Mouse (Mus musculus) olfactory bulb, adult 2 months (tissue): Measurements from ENCODE around the gene Paqr4. TPM values are rescaled to one million over a fixed set of nuclear protein-coding genes. Genes with fewer than 3 reads are reported as not detected.

Experiments used
- H3K27ac ChIP-seq: fragments of 200-500 bp; 2 replicates; pipeline ENCODE4 v1.5.1; 2012; ENCODE audit warnings: low read depth, low read length; ENCODE audit not compliant: insufficient read depth
- H3K4me1 ChIP-seq: fragments of 200-500 bp; 2 replicates; pipeline ENCODE4 v1.6.1; 2012; ENCODE audit warnings: low read length; ENCODE audit not compliant: control insufficient read depth, insufficient read depth
- H3K4me3 ChIP-seq: fragments of 200-500 bp; 2 replicates; pipeline ENCODE4 v1.5.1; 2012; ENCODE audit warnings: mild to moderate bottlenecking, low read depth, low read length, moderate library complexity; ENCODE audit not compliant: insufficient read depth
- CTCF ChIP-seq: fragments of 200-500 bp; IDR thresholded peaks from 2 replicates; pipeline ENCODE4 v1.5.1; 2012; ENCODE audit warnings: low read depth, mild to moderate bottlenecking, low read length, moderate library complexity; ENCODE audit not compliant: insufficient read depth
- POLR2A ChIP-seq: fragments of 200-500 bp; IDR thresholded peaks from 2 replicates; pipeline ENCODE4 v1.6.1; 2012; ENCODE audit warnings: mild to moderate bottlenecking, low read depth, low read length, moderate library complexity; ENCODE audit not compliant: insufficient read depth
- whole genome bisulfite sequencing: fragments of 180-500 bp; shearing (Covaris S2); methylation state at CpG from one replicate; pipeline ENCODE4 v1.1.7; 2018; 5-methylcytosine and 5-hydroxymethylcytosine counted together
- polyA plus RNA-seq: library from polyadenylated mRNA; stranded (reverse); fragments of >200 nt; gene quantifications from 2 replicates; pipeline ENCODE4 v1.2.4, GENCODE M21; 2012; ENCODE audit warnings: low replicate concordance; ENCODE audit not compliant: missing spikeins, insufficient read depth, insufficient read length

Paqr4 gene
- polyA plus RNA-seq, 1 experiment = not detected

DNA sequence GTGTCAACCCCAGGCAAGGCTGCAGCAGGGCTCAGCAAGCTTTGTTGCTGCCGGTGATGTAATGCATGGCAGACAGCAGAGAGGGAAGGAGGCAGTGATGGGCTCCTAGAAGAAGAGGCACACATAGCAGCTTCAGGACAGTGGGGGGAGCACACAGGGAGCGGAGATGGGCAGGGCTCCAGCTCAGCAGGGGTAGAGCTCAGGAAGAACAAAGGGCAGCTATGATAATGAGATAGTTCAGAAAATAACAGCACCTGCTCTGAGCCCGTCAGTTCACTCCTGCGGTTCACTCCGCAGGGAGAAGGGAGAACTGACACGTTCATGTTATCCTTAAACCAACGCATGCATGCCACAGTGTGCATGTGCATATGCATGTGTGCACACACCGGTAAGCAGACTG is 18.1 kb upstream of the Paqr4 start:
- Histone ChIP-seq H3K27ac (no peak overlapping the region), H3K4me3 (no peak overlapping the region), H3K4me1 (peaks cover 3% of the 10 kb centered on the region; the same call in 1 of the 2 replicates)
- TF ChIP-seq POLR2A = no peak
- no peak for TF ChIP-seq CTCF
- 65% methylated on average over 8 of the region's 8 CpGs for WGBS

DNA sequence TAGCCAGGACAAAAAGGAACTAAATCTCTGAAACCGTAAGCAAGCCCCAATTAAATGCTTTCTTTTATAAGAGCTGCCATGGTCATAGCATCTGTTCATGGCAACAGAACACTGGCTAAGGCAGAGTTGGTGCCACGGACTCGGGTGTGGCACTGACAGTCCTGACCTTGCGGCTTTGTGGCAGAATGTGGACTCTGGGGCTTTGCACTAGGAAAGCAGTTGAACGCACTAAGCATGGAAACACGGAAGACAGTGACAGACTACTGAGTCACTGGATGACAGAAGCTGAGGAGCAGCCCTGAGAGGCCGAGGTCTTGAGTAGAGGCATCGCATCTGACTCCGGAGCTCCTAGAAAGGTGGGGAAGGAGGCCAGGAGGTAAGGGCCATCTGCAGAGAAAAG is 16.9 kb upstream of the Paqr4 start:
- Histone ChIP-seq H3K4me3 (no peak overlapping the region), H3K4me1 (no peaks in the 10 kb centered on the region), H3K27ac (no peak overlapping the region)
- 91% methylated on average over 9 of the region's 9 CpGs for WGBS
- TF ChIP-seq CTCF = no peak
- TF ChIP-seq POLR2A = no peak

DNA sequence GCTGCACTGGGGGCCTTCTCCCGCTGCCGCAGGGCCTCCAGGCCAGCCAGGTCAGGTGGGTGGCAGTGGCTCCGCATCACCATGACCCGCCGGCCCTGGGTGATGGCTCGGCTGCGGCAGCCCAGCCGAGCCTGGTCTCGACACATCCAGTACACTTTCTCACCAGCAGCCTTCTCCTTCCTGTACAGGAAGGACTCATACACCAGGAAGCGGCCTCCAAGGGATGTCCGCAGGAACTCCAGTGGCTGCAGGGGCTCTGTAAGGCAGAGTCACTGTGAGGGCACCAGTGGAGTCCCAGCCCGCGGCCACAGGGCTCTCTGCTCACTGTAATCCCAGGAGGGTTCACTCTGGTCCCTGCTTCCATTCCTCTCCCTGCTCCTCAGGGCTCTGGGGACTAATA is 15.0 kb upstream of the Paqr4 start:
- 93% methylated on average over 13 of the region's 13 CpGs for WGBS
- no peak overlapping the region for H3K27ac ChIP-seq
- no peak overlapping the region for H3K4me3 ChIP-seq
- no peak for TF ChIP-seq CTCF
- no peak for TF ChIP-seq POLR2A
- no peaks in the 10 kb centered on the region for H3K4me1 ChIP-seq

DNA sequence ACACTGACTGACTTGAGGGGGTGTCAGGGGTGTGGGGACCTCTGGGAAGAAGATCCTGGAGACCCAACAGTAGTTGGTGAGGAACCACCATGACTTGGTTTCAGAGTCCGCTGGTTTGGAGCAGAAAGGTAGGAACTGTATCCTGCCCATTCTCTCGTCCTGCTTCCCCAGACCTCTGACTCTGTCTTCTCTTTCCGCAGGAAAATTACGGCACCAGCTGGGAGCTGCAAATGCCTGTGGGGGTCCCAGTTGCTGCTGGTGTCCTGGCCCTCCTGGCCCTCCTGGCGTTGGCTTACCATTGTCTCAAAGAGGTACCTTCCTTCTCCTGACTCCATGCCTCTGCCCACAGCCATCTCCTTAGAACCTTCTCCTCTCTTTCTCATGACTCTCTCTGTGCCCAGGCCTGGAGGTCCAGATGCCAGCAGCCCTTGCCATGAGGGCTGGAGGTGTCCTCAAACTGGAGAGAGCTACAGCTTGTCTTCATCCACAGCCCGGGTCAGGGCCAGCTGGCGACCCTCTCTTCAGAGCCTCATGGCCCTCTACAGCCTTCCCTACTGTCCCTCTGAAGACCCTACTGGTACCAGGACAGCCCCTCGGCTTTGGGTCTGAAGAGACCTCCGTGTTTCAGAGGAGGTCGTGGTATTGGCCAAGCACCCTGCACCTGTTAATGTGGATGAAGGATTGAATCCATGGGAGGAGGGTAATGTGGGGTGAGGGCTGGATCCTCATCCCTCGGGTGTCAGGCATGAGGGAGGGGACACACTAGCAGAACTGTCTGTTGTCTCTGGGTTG is 8.9 kb upstream of the Paqr4 start:
- 81% methylated on average over 11 of the region's 11 CpGs for WGBS
- TF ChIP-seq CTCF = no peak
- TF ChIP-seq POLR2A = no peak
- Histone ChIP-seq H3K4me1 (peaks cover 19% of the 10 kb centered on the region), H3K4me3 (no peak overlapping the region), H3K27ac (no peak overlapping the region)

DNA sequence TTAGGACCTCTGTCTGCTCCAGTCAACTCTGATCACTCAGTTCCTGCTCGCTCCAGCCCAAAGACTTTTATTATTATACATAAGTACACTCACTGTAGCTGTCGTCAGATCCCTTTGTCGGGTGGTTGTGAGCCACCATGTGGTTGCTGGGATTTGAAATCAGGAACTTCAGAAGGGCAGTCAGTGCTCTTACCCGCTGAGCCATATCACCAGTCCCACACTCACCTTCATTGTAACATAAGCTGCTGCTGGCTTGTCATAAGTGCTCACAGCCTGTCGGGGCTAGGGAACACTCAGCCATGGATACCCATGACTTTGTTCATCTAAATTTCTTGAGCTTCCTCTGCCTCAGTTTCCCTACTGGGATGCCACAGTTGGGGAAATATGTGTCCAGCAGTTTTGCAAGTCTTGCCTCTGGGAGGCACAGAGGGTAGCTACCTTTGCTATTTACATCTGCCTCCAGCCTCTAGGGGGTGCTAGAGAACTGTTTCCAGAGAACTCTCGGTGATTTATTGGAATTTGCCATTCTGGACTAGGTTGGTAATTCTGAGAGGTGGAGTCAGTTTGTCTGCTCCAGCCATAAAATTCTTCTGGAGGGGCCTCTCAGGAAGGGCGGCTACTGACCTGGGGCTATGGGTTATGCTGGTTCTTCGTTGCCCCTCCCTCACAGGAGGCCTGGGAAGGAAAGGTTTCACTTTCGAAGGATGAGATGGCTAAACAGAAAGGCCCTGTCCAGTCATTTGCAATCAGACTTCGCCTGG is 8.1 kb upstream of the Paqr4 start:
- H3K4me3 ChIP-seq = no peak overlapping the region

DNA sequence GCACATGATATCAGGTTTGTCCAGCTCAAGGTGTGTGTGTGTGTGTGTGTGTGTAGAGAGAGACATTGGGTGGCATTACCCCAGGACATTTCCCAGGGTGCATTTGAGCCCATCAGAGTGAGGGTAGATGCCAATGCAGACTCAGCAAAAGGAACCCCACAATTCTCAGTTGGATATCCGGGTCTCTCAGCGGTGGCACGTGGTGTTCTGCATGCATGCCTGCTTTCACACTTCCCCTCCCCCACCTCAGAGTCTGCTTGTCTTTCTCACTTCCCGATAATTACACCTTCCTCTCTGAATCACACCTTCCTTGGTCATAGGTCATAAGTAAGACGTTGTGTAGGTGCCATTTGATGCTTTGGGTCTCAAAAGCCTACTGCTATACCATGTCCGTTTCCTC is 7.4 kb upstream of the Paqr4 start:
- TF ChIP-seq POLR2A (no peak), CTCF (no peak)
- H3K4me3 ChIP-seq = no peak overlapping the region

More for the DNA sequence above, 8.1 kb upstream of the Paqr4 start:
- Histone ChIP-seq H3K27ac (no peak overlapping the region), H3K4me1 (peaks cover 19% of the 10 kb centered on the region)
- WGBS = 39% methylated on average over 10 of the region's 10 CpGs
- TF ChIP-seq CTCF (no peak), POLR2A (no peak)

DNA sequence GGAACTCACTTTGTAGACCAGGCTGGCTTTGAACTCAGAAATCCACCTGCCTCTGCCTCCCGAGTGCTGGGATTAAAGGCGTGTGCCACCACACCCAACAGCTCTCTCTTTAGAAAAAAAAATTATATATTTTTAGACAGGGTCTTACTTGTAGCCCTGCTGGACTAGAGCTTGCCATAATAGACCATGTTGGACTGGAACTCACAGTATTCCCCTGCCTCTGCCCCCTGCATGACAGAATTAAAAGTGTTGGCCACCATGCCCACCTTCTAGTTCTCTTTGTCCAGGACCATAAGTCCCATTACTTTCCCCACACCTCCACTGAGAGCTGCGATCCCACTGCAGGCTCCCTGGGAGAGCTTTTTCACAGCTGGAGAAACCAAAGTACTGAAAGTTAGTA is 6.8 kb upstream of the Paqr4 start:
- 82% methylated on average over 3 of the region's 3 CpGs for WGBS
- H3K4me3 ChIP-seq = no peak overlapping the region
- H3K27ac ChIP-seq = no peak overlapping the region
- H3K4me1 ChIP-seq = peaks cover 22% of the 10 kb centered on the region
- no peak for TF ChIP-seq CTCF
- no peak for TF ChIP-seq POLR2A

More for the DNA sequence above, 7.4 kb upstream of the Paqr4 start:
- Histone ChIP-seq H3K4me1 (peaks cover 19% of the 10 kb centered on the region), H3K27ac (no peak overlapping the region)
- WGBS = 45% methylated on average over 6 of the region's 6 CpGs

DNA sequence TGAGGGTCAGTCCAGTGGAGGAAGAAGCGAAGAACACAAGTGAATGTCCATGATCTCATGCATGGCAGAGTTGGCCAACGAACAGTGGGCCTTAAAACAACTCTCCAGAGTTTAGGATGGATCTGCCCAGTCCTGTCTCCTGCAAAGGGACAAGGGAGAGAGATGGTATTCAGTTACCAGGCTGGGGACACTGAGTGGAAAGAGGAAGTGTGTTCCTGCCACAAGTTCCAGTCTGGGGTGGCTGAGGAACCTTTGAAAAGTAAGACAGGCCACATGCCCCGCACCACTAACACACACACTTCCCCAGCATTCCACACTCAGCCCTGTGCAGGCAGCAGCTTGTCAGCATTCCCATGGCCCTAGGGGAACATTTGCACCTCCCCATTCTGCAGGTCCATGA is 6.1 kb upstream of the Paqr4 start:
- Histone ChIP-seq H3K27ac (no peak overlapping the region), H3K4me1 (peaks cover 25% of the 10 kb centered on the region), H3K4me3 (no peak overlapping the region)
- TF ChIP-seq POLR2A (no peak), CTCF (no peak)
- WGBS = 88% methylated on average over 3 of the region's 3 CpGs

DNA sequence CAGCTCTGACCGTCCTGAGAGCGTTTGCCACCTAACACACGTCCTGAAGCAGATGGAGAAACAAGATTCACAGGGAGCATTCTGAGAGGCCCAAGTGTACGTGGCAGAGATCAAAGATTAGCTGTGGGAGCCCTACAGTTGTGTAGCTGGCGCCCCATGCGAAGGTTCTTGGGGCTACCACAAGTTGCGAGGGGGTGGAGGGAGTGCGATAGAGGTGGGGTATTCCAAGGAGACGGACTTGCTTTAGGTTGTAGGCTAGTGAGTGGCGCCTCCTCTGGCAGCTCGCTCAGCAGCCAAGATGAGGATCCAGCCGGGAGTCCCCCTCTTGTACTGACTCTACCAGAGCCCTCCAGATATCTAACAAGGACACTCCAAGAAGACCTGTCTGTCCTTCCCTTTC is 5.6 kb upstream of the Paqr4 start:
- H3K4me3 ChIP-seq = no peak overlapping the region

More for the DNA sequence above, 5.6 kb upstream of the Paqr4 start:
- peaks cover 25% of the 10 kb centered on the region for H3K4me1 ChIP-seq
- WGBS = 21% methylated on average over 12 of the region's 12 CpGs
- H3K27ac ChIP-seq = no peak overlapping the region
- TF ChIP-seq POLR2A = no peak
- TF ChIP-seq CTCF = no peak
